Mouse (Mus musculus) stomach, embryonic 15.5 days (tissue): ENCODE results near the gene Alkbh6. TPM values are rescaled to one million over a fixed set of nuclear protein-coding genes. Genes with fewer than 3 reads are reported as not detected.

ENCODE experiments used
- ATAC-seq: fragments of 200-750 bp; cut with Nextera tagmentation; 2 replicates; pipeline ENCODE4 v1.8.0; 2017; ENCODE audit warnings: low read depth, moderate number of reproducible peaks, moderate TSS enrichment; ENCODE audit not compliant: insufficient read depth, low FRiP score
- H3K27ac ChIP-seq: fragments of 300-500 bp; sonication (generic); 2 replicates; pipeline ENCODE4 v1.5.1; 2015; ENCODE audit warnings: mild to moderate bottlenecking, inconsistent platforms
- H3K27me3 ChIP-seq: fragments of 300-500 bp; sonication (generic); replicated peaks from 2 replicates; pipeline ENCODE4 v1.6.1; 2015; ENCODE audit warnings: inconsistent platforms
- H3K36me3 ChIP-seq: fragments of 300-500 bp; sonication (generic); 2 replicates; pipeline ENCODE4 v1.6.1; 2015; ENCODE audit warnings: inconsistent platforms
- H3K4me1 ChIP-seq: fragments of 300-500 bp; sonication (generic); 2 replicates; pipeline ENCODE4 v1.6.1; 2015; ENCODE audit warnings: inconsistent platforms
- H3K4me2 ChIP-seq: fragments of 300-500 bp; sonication (generic); 2 replicates; pipeline ENCODE4 v1.6.1; 2015; ENCODE audit warnings: mild to moderate bottlenecking, inconsistent platforms
- H3K4me3 ChIP-seq: fragments of 300-500 bp; sonication (generic); replicated peaks from 2 replicates; pipeline ENCODE4 v1.5.1; 2015; ENCODE audit warnings: inconsistent platforms
- H3K9ac ChIP-seq: fragments of 300-500 bp; sonication (generic); 2 replicates; pipeline ENCODE4 v1.6.1; 2015; ENCODE audit warnings: inconsistent platforms
- H3K9me3 ChIP-seq: fragments of 300-500 bp; sonication (generic); 2 replicates; pipeline ENCODE4 v1.6.1; 2016; ENCODE audit warnings: inconsistent platforms
- WGBS: fragments of 180-500 bp; shearing (Covaris S2); methylation state at CpG from one replicate; pipeline ENCODE4 v1.1.7; 2015; 5-methylcytosine and 5-hydroxymethylcytosine counted together
- polyA plus RNA-seq: library from polyadenylated mRNA; unstranded; fragments of >200 nt; fragmentation: Nextera tagmentation; extraction: Ambion mirVana; gene quantifications from 2 replicates; pipeline ENCODE4 v1.2.1, GENCODE M21; 2015

Alkbh6 gene
- 63.2 and 72.3 TPM in 2 replicates for polyA plus RNA-seq

DNA sequence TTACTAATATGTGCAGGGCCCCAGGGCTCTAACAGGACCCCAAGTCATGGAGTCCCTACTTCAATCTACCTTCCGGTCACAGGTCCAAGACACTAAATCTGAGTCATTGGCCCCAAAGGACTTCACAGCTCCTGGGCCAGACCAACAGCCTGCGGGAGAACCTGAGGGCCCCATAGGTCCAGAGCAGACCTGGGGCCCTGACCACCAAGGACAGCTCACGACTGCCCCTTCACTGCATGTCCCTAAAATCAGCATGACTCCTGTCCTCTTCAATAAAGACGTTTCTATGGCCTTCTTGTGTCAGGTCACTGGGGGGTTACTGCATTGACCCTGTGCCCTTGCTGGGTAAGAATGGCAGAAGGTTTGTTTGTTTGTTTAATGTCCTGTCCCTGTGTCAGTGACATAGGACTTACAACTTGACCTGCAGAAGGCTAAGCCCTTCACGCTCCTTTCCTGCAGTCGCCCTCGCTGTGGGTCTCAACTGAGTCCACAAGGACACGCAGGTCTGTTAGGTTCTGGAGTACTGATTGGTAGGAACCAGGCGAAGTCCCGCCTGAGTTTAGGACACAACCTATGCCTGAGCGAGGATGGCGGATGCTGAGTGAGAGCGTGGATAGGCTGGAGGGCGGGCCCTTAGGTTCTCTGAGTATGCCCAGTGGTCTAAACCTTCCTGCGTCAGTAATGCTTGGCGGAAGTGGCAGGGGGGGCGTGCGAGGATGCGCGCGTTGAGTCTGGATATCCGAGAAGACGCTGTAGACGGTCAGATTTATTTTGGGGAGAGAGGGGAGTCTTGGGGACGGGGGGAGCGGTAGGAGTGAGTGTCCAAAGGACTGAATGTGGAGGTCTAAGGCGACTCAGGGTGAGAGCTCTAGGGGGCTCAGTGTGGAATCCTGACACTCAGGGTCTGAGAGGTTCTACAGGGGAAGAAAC is at the start of gene Alkbh6:
Gene Alkbh6 (plus strand): TSS at position 642 of the 930 bp plus-strand sequence.
- Histone ChIP-seq H3K4me1 (peaks cover 19% of the 10 kb centered on the region; the same call in 1 of the 2 replicates), H3K27me3 (no peaks in the 10 kb centered on the region), H3K4me3 (peak within 1 kb of the TSS; percentile 67), H3K36me3 (peaks cover 6% of the 10 kb centered on the region), H3K27ac (peak within 1 kb of the TSS; percentile 64), H3K9me3 (no peaks in the 10 kb centered on the region), H3K9ac (peak within 1 kb of the TSS; percentile 35), H3K4me2 (peak within 1 kb of the TSS; percentile 85)
- ATAC-seq, result peak; percentile 100
- 3% methylated on average over 27 of the region's 27 CpGs for whole genome bisulfite sequencing

- no peak for ATAC-seq
- Histone ChIP-seq H3K4me2 (no peak overlapping the region), H3K9me3 (no peaks in the 10 kb centered on the region), H3K27me3 (no peaks in the 10 kb centered on the region), H3K36me3 (peaks cover 9% of the 10 kb centered on the region; the same call in 1 of the 2 replicates), H3K4me3 (no peak overlapping the region), H3K9ac (no peak overlapping the region), H3K27ac (no peak overlapping the region), H3K4me1 (no peaks in the 10 kb centered on the region)
- WGBS, result 79% methylated on average over 2 of the region's 2 CpGs
Observed at GRCm38 (mm10) chr7:30265041-30265440, 43.5 kb upstream of the Alkbh6 start.

GRCm38 (mm10) chr7:30265531-30265930 is 43.0 kb upstream of the Alkbh6 start:
- no peak for ATAC-seq
- 94% methylated on average over 5 of the region's 5 CpGs for WGBS

GRCm38 (mm10) chr7:30265935-30266334 is 42.6 kb upstream of the Alkbh6 start:
- ATAC-seq, result no peak
- Histone ChIP-seq H3K36me3 (peaks cover 10% of the 10 kb centered on the region; the same call in 1 of the 2 replicates), H3K4me1 (no peaks in the 10 kb centered on the region), H3K9me3 (no peaks in the 10 kb centered on the region), H3K4me2 (no peak overlapping the region), H3K27me3 (no peaks in the 10 kb centered on the region), H3K27ac (no peak overlapping the region), H3K4me3 (no peak overlapping the region), H3K9ac (no peak overlapping the region)
- 85% methylated on average over 7 of the region's 7 CpGs for WGBS

More at GRCm38 (mm10) chr7:30265531-30265930, 43.0 kb upstream of the Alkbh6 start:
- Histone ChIP-seq H3K4me3 (no peak overlapping the region), H3K9ac (no peak overlapping the region), H3K36me3 (peaks cover 11% of the 10 kb centered on the region; the same call in 1 of the 2 replicates), H3K4me1 (no peaks in the 10 kb centered on the region), H3K27me3 (no peaks in the 10 kb centered on the region), H3K4me2 (no peak overlapping the region), H3K9me3 (no peaks in the 10 kb centered on the region), H3K27ac (no peak overlapping the region)

- no peak overlapping the region for H3K27ac ChIP-seq
- H3K4me1 ChIP-seq, result no peaks in the 10 kb centered on the region
- H3K9me3 ChIP-seq, result no peaks in the 10 kb centered on the region
- H3K4me2 ChIP-seq, result no peak overlapping the region
- peaks cover 14% of the 10 kb centered on the region; the same call in 1 of the 2 replicates for H3K36me3 ChIP-seq
- no peak for ATAC-seq
- H3K4me3 ChIP-seq, result no peak overlapping the region
- WGBS, result 74% methylated on average over 3 of the region's 3 CpGs
- no peak overlapping the region for H3K9ac ChIP-seq
- no peaks in the 10 kb centered on the region for H3K27me3 ChIP-seq
Observed at GRCm38 (mm10) chr7:30266780-30267179, 41.7 kb upstream of the Alkbh6 start.

- H3K4me2 ChIP-seq, result no peak overlapping the region
- WGBS, result 84% methylated on average over 4 of the region's 4 CpGs
- H3K36me3 ChIP-seq, result peaks cover 10% of the 10 kb centered on the region; the same call in 1 of the 2 replicates
- no peaks in the 10 kb centered on the region for H3K4me1 ChIP-seq
- no peak overlapping the region for H3K27ac ChIP-seq
- ATAC-seq, result no peak
- no peaks in the 10 kb centered on the region for H3K27me3 ChIP-seq
- H3K4me3 ChIP-seq, result no peak overlapping the region
- no peaks in the 10 kb centered on the region for H3K9me3 ChIP-seq
- no peak overlapping the region for H3K9ac ChIP-seq
Observed at GRCm38 (mm10) chr7:30269641-30270040, 38.9 kb upstream of the Alkbh6 start.

DNA sequence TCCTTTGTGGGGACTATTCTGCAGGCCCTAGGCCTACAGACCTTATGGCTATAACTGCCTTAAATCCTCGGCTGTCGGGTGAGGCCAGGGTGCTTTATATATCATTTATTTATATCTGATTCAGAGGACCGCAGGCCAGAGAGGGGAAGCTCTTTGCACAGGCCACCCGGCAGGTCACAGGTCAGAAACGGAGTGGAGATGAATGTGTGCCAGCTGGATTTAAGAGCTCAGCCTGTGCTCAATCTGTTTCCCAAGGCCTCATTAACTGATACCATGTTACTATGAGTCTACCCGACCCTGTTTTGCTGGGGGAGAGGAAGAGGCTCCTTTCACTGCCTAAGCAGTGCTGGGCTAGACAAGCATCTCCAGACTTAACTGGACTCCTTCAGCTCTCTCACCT is 34.1 kb upstream of the Alkbh6 start:
- Histone ChIP-seq H3K27ac (no peak overlapping the region), H3K36me3 (peaks cover 10% of the 10 kb centered on the region; the same call in 1 of the 2 replicates), H3K4me3 (no peak overlapping the region), H3K9ac (no peak overlapping the region), H3K4me2 (no peak overlapping the region), H3K27me3 (no peaks in the 10 kb centered on the region), H3K9me3 (no peaks in the 10 kb centered on the region), H3K4me1 (peaks cover under 1% of the 10 kb centered on the region; the same call in 1 of the 2 replicates)
- ATAC-seq, result no peak
- WGBS, result 53% methylated on average over 6 of the region's 6 CpGs

DNA sequence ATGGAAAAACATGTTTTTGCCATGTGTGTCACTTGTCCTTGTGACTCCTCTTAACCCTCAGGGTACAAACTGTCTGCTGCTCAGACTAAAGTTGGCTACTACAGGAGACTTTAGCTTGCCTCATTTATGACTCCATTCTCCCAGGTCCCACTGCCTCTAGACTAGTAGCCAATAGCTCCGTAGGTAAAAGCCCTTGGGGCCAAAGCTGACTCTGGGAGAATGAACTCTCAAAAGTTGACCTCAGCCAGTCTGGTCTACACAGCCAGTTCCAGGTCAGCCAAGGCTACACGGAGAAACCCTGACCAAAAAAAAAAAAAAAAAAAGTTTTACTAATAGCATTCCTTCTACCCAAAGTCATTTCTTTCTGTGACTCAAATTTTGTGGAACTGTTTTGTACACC is 29.6 kb upstream of the Alkbh6 start:
- ATAC-seq, result no peak
- peak overlapping the region; percentile 92; the same call in 1 of the 2 replicates for H3K4me3 ChIP-seq
- no peaks in the 10 kb centered on the region for H3K27me3 ChIP-seq
- H3K4me1 ChIP-seq, result peaks cover 3% of the 10 kb centered on the region; the same call in 1 of the 2 replicates
- H3K36me3 ChIP-seq, result no peaks in the 10 kb centered on the region
- H3K4me2 ChIP-seq, result peak overlapping the region; percentile 94; the same call in 1 of the 2 replicates
- H3K27ac ChIP-seq, result no peak overlapping the region
- 51% methylated on average over 2 of the region's 2 CpGs for WGBS
- no peaks in the 10 kb centered on the region for H3K9me3 ChIP-seq
- H3K9ac ChIP-seq, result no peak overlapping the region

DNA sequence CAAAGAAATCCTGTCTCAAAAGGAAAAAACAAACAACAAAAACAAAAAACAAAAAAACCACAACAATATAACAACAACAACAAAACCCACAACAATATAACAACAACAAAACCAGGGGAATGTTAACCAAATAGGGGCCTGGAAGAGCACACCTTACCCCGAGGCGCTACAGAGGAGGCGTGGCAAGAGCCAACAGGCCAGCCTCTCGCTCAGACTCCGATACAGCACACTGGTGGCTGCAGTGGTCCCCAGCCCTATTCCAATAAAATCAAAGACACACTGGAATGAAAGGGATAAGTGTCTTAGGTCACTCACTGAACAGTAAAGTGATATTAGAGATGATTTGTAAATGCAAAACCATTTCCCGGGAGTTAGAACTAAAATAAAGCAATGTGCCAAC is 29.0 kb upstream of the Alkbh6 start:
- peak overlapping the region; percentile 98 for H3K27ac ChIP-seq

GRCm38 (mm10) chr7:30279951-30280669 is 28.4 kb upstream of the Alkbh6 start, which contains the start of the genes Thap8 and Wdr62:
Gene Thap8, plus strand, starts transcription at chr7:30280094.
Gene Wdr62, minus strand, starts transcription at chr7:30280419.
- Histone ChIP-seq H3K4me3 (peak within 1 kb of the TSS; percentile 92), H3K4me1 (peaks cover 3% of the 10 kb centered on the region; the same call in 1 of the 2 replicates), H3K27me3 (no peaks in the 10 kb centered on the region), H3K9me3 (no peaks in the 10 kb centered on the region), H3K36me3 (no peaks in the 10 kb centered on the region), H3K27ac (peak within 1 kb of the TSS; percentile 98), H3K4me2 (peak within 1 kb of the TSS; percentile 94), H3K9ac (peak within 1 kb of the TSS; percentile 25; the same call in 1 of the 2 replicates)
- WGBS, result under 1% methylated on average over 49 of the region's 49 CpGs
- peak; percentile 93 for ATAC-seq

More for the DNA sequence above, 29.0 kb upstream of the Alkbh6 start:
- no peaks in the 10 kb centered on the region for H3K9me3 ChIP-seq
- H3K36me3 ChIP-seq, result no peaks in the 10 kb centered on the region
- peak overlapping the region; percentile 92 for H3K4me3 ChIP-seq
- no peak overlapping the region; the same call in 1 of the 2 replicates for H3K9ac ChIP-seq
- H3K27me3 ChIP-seq, result no peaks in the 10 kb centered on the region
- under 1% methylated on average over 6 of the region's 6 CpGs for WGBS
- H3K4me2 ChIP-seq, result peak overlapping the region; percentile 94
- peaks cover 3% of the 10 kb centered on the region; the same call in 1 of the 2 replicates for H3K4me1 ChIP-seq
- no peak for ATAC-seq

DNA sequence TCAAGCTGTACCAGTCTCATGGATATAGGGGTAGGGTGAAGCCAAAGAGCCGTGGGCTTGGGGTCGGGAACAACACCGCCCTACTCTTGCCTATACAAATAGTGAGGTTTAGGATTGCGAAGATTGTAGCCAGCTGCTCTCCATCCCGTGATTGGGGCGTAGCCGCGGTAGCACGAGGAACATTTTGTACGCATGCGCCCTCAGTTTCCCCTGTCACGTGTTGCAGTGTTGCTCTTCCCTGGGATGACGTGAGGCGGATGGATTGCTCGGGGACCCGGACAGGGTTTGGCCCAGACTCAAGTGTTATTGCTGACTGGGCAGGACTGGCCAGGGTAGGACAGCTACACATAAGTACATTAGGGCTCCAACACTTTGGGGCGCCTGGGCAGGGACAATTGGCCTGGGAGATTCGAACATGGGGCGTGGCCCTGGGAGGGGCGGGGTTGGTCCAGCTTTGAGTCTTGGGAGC is 27.8 kb upstream of the Alkbh6 start:
- Histone ChIP-seq H3K4me2 (peak overlapping the region; percentile 94), H3K27me3 (no peaks in the 10 kb centered on the region), H3K9me3 (no peaks in the 10 kb centered on the region), H3K4me3 (peak overlapping the region; percentile 92), H3K27ac (peak overlapping the region; percentile 98), H3K36me3 (no peaks in the 10 kb centered on the region), H3K9ac (no peak overlapping the region), H3K4me1 (peaks cover 3% of the 10 kb centered on the region; the same call in 1 of the 2 replicates)
- WGBS, result under 1% methylated on average over 20 of the region's 20 CpGs
- ATAC-seq, result peak; percentile 76
